Mouse (Mus musculus) CH12.LX (cell line): ENCODE measurements around the gene C330021F23Rik. TPM values are rescaled to one million over a fixed set of nuclear protein-coding genes. Genes with fewer than 3 reads are reported as not detected.

Experiments
- DNase-seq: peaks from one replicate; pipeline ENCODE4 v3.0.0-alpha.2; 2013; ENCODE audit errors: extremely low read depth
- H3K27ac ChIP-seq: 2 replicates; pipeline ENCODE4 v1.5.1; 2012; ENCODE audit warnings: low read depth, mild to moderate bottlenecking, control low read depth, moderate library complexity; ENCODE audit not compliant: insufficient read depth
- H3K27me3 ChIP-seq: replicated peaks from 2 replicates; pipeline ENCODE3; 2012; ENCODE audit warnings: inconsistent platforms
- H3K36me3 ChIP-seq, 2 experiments: replicated peaks in 1 of 2; 2 replicates each; pipeline versions ENCODE3 to v1.6.1; 2012; ENCODE audit warnings: inconsistent platforms in 1 of 2, low read length in 1 of 2, mild to moderate bottlenecking in 1 of 2, mixed read lengths in 1 of 2, moderate library complexity in 1 of 2; ENCODE audit not compliant: control insufficient read depth in 1 of 2, insufficient read depth in 1 of 2
- H3K4me1 ChIP-seq, 2 experiments: 2 replicates each; pipeline ENCODE4 v1.6.1; 2012; ENCODE audit warnings: inconsistent platforms in 1 of 2, moderate library complexity in 1 of 2; ENCODE audit not compliant: insufficient read depth in 2 of 2, control insufficient read depth in 1 of 2
- H3K4me2 ChIP-seq: 2 replicates; pipeline ENCODE4 v1.6.1; 2012; ENCODE audit warnings: low read depth, mild to moderate bottlenecking, control low read depth; ENCODE audit not compliant: poor library complexity, insufficient read depth, severe bottlenecking
- H3K4me3 ChIP-seq, 3 experiments: fragments of 150-350 bp in 1 of 3; sonication (generic) in 1 of 3; replicated peaks in 1 of 3; 2 replicates each; pipeline versions ENCODE3 to v1.5.1; 2011 to 2012; ENCODE audit warnings: low read depth in 2 of 3, low read length in 2 of 3, mild to moderate bottlenecking in 2 of 3, moderate library complexity in 2 of 3, control low read depth in 1 of 3, improper control_type of control experiment in 1 of 3, inconsistent platforms in 1 of 3, mixed read lengths in 1 of 3; ENCODE audit not compliant: poor library complexity in 1 of 3
- H3K79me2 ChIP-seq: replicated peaks from 2 replicates; pipeline ENCODE4 v1.6.1; 2012; ENCODE audit warnings: mild to moderate bottlenecking, moderate library complexity; ENCODE audit not compliant: control insufficient read depth, poor library complexity, insufficient read depth, severe bottlenecking; ENCODE audit errors: extremely low read depth
- H3K9ac ChIP-seq: 2 replicates; pipeline ENCODE4 v1.6.1; 2012; ENCODE audit warnings: low read depth, mild to moderate bottlenecking, control low read depth, moderate library complexity; ENCODE audit not compliant: insufficient read depth
- H3K9me3 ChIP-seq: replicated peaks from 2 replicates; pipeline ENCODE3; 2012; ENCODE audit warnings: low read length, inconsistent platforms, mixed read lengths
- CHD2 ChIP-seq: IDR thresholded peaks from 2 replicates; pipeline ENCODE4 v1.6.1; 2011; ENCODE audit warnings: low read length, improper control_type of control experiment
- E2F4 ChIP-seq: IDR thresholded peaks from 2 replicates; pipeline ENCODE4 v1.6.1; 2011; ENCODE audit warnings: low read depth, low read length, improper control_type of control experiment; ENCODE audit not compliant: insufficient replicate concordance
- JUND ChIP-seq: conservative IDR thresholded peaks from 2 replicates; pipeline ENCODE4 v1.6.1; 2011; ENCODE audit warnings: low read depth, low read length, improper control_type of control experiment
- MAFK ChIP-seq: IDR thresholded peaks from 2 replicates; pipeline ENCODE4 v1.6.1; 2011; ENCODE audit warnings: low read length, improper control_type of control experiment; ENCODE audit not compliant: insufficient replicate concordance
- MEF2A ChIP-seq: IDR thresholded peaks from 2 replicates; pipeline ENCODE4 v1.6.1; 2014; ENCODE audit warnings: low read depth, mild to moderate bottlenecking, inconsistent platforms, low read length, improper control_type of control experiment, borderline replicate concordance
- MXI1 ChIP-seq: IDR thresholded peaks from 2 replicates; pipeline ENCODE4 v1.6.1; 2011; ENCODE audit warnings: mild to moderate bottlenecking, low read depth, low read length, improper control_type of control experiment
- MYC ChIP-seq: IDR thresholded peaks from 2 replicates; pipeline ENCODE4 v1.6.1; 2011; ENCODE audit warnings: low read depth, mild to moderate bottlenecking, improper control_type of control experiment, low read length
- NRF1 ChIP-seq: IDR thresholded peaks from 2 replicates; pipeline ENCODE4 v1.6.1; 2014; ENCODE audit warnings: low read depth, mild to moderate bottlenecking, inconsistent platforms, low read length, improper control_type of control experiment, moderate library complexity
- PAX5 ChIP-seq: IDR thresholded peaks from 2 replicates; pipeline ENCODE4 v1.6.1; 2012; ENCODE audit warnings: low read length, inconsistent platforms, mixed read lengths
- RAD21 ChIP-seq: IDR thresholded peaks from 2 replicates; pipeline ENCODE4 v1.6.1; 2011; ENCODE audit warnings: low read depth, mild to moderate bottlenecking, low read length, improper control_type of control experiment, moderate library complexity
- RCOR1 ChIP-seq: conservative IDR thresholded peaks from 2 replicates; pipeline ENCODE4 v1.6.1; 2012; ENCODE audit warnings: low read depth, mild to moderate bottlenecking, inconsistent platforms, low read length, improper control_type of control experiment
- SIN3A ChIP-seq: IDR thresholded peaks from 2 replicates; pipeline ENCODE4 v1.6.1; 2012; ENCODE audit warnings: low read length, improper control_type of control experiment, inconsistent platforms
- TBP ChIP-seq: conservative IDR thresholded peaks from 2 replicates; pipeline ENCODE4 v1.6.1; 2011; ENCODE audit warnings: low read depth, low read length, improper control_type of control experiment
- USF2 ChIP-seq: conservative IDR thresholded peaks from 2 replicates; pipeline ENCODE4 v1.6.1; 2011; ENCODE audit warnings: low read depth, low read length, improper control_type of control experiment
- ZC3H11A ChIP-seq: IDR thresholded peaks from 2 replicates; pipeline ENCODE4 v1.6.1; 2012; ENCODE audit warnings: low read depth, mild to moderate bottlenecking, inconsistent platforms, low read length, improper control_type of control experiment
- ZNF384 ChIP-seq: IDR thresholded peaks from 2 replicates; pipeline ENCODE4 v1.6.1; 2012; ENCODE audit warnings: low read depth, low read length, improper control_type of control experiment, inconsistent platforms
- dilution Hi-C: fragments of 300-500 bp; cut with MboI; formaldehyde crosslinking; loops from 2 replicates; pipeline ENCODE4 v1.14.3; 2020; ENCODE audit warnings: low sequenced_read_pairs; ENCODE audit not compliant: extremely low pct_unique_long_range_greater_than_20kb, extremely low pct_ligation_motif_present
- in situ Hi-C: fragments of 300-500 bp; cut with MboI; formaldehyde crosslinking; loops from 3 replicates; pipeline ENCODE4 v1.14.3; 2019; ENCODE audit warnings: low sequenced_read_pairs, low pct_ligation_motif_present, low pct_unique_long_range_greater_than_20kb, mixed read lengths
- polyA plus RNA-seq: library from polyadenylated mRNA; unstranded; fragments of >175 nt; gene quantifications from 2 replicates; pipeline ENCODE4 v1.2.1, GENCODE M21; 2012; ENCODE audit warnings: low read depth; ENCODE audit not compliant: insufficient read length
- total RNA-seq, 2 experiments: library from RNA; depleted of rRNA; stranded (reverse); fragments of 300-350 nt in 1 of 2; fragments of >200 nt in 1 of 2; gene quantifications; 2 replicates each; pipeline ENCODE4 v1.2.3; 2012 to 2014

Gene C330021F23Rik
- total and polyA plus RNA-seq, 3 experiments = 1.0 to 1.1 TPM; not detected in 1

- no peaks in the 10 kb centered on the region for H3K79me2 ChIP-seq
- H3K27ac ChIP-seq = no peak overlapping the region
- H3K27me3 ChIP-seq = no peaks in the 10 kb centered on the region
- in situ Hi-C loops = no loop called here
- peaks cover 35 to 63% of the 10 kb centered on the region in 2 experiments for H3K36me3 ChIP-seq
- dilution Hi-C loops = no loop called here
- H3K4me2 ChIP-seq = no peak overlapping the region
- H3K9me3 ChIP-seq = no peaks in the 10 kb centered on the region
- no peak for DNase-seq
- 0 out of 4 replicates have a peak, but pooled peaks cover 0 to 5% of the 10 kb centered on the region in 2 experiments for H3K4me1 ChIP-seq
- no peak overlapping the region for H3K9ac ChIP-seq
- no peak overlapping the region for H3K4me3 ChIP-seq
- TF ChIP-seq MYC = no peak
- no peak for TF ChIP-seq MAFK
- TF ChIP-seq MXI1 = no peak
- TF ChIP-seq MEF2A = no peak
- no peak for TF ChIP-seq RAD21
- TF ChIP-seq ZC3H11A = no peak
- no peak for TF ChIP-seq CHD2
- TF ChIP-seq E2F4 = no peak
- no peak for TF ChIP-seq RCOR1
- TF ChIP-seq USF2 = no peak
- TF ChIP-seq NRF1 = no peak
- TF ChIP-seq PAX5 = no peak
- no peak for TF ChIP-seq TBP
These were observed 38.8 kb downstream of the C330021F23Rik start for GRCm38 (mm10) chr8:3606593-3606992.

DNA sequence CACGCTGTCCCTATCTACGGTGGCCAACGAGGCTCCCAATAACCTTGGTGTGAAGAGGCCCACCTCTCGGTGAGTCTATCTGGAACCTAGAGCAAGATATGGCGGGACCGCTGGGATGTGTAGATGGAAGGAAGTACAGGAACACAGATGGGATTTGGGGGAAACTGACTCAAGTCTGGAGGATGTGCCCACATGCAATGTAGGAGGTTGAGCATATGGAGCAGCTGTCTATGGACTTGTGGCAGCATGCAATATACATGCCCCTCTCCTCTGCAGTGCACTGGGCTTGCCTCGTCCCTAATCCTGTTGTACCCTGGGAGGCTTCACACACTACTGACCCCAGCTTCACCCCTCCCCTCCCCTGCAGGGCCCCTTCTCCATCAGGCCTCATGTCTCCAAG, 40.0 kb downstream of the C330021F23Rik start:
- no peak overlapping the region for H3K27ac ChIP-seq
- TF ChIP-seq RCOR1 = no peak
- no peak for TF ChIP-seq ZNF384
- no peak for TF ChIP-seq MAFK
- no peak for TF ChIP-seq MXI1
- no peak for TF ChIP-seq SIN3A
- no peak for TF ChIP-seq JUND
- no peaks in the 10 kb centered on the region for H3K9me3 ChIP-seq
- no peaks in the 10 kb centered on the region for H3K27me3 ChIP-seq
- dilution Hi-C loops = no loop called here
- 0 out of 4 replicates have a peak, but pooled peaks cover 0 to 5% of the 10 kb centered on the region in 2 experiments for H3K4me1 ChIP-seq
- H3K9ac ChIP-seq = no peak overlapping the region
- H3K79me2 ChIP-seq = no peaks in the 10 kb centered on the region
- peaks cover 47 to 76% of the 10 kb centered on the region in 2 experiments for H3K36me3 ChIP-seq
- no peak for DNase-seq
- H3K4me2 ChIP-seq = no peak overlapping the region
- in situ Hi-C loops = no loop called here
- H3K4me3 ChIP-seq = no peak overlapping the region
